ENCODE assay signal across 33 mouse cellular contexts in the genomic region with DNA sequence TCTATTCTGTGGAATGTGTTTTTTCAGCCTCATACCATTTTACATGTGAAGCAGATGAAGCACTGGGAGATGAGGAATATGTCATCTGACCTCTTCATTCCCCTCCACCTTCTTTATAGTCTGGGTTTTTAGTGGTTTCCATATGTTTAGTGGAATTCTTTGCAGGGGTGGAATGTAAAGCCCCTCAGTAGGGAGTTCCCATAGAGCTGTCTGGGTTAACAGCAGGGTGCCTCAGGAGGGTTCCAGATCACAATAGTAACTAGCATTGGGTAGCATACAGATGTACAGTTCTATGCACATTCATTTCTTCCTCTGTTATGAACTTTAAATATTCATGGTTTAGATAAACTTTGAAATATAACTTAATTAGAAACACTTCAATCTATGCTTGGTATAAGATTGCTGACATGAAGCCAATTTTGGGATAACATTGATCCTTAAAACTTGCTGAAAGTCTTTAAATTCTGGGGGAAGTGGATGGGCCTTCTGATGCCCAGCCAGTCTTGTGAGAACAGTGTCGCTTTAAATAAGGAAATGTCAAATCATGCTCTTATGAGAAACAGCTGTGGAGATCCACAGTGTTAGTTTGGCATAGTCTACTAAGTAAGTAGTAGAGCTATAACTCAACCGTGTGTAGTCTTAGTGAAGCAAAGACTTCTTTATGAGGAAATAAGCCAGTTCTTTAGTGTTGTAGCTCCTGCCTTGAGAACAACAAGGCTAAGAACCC.
A peak's percentile ranks its signal among the peaks of the same experiment; 100 is the strongest.
DNase-seq lines count a peak whose midpoint lies in the region; ATAC-seq and TF ChIP-seq lines count a peak whose summit lies in the region.
"Had no signal": no experiment of that assay in that cellular context is flagged by ENCODE, and none has a peak within 500 bp of the region (broad histone marks: within the 10 kb centered on the region; RNA-seq: fewer than 3 reads in every experiment).

No protein-coding gene starts in this region.

- H3K9ac ChIP-seq in embryonic facial prominence, embryonic 11.5 days (replicated peaks; ENCODE audit: low read length): no peak overlapping the region
- no peak overlapping the region for H3K9ac ChIP-seq in lung, embryonic 14.5 days
- H3K9ac ChIP-seq: forebrain, embryonic 15.5 days; limb, embryonic 15.5 days; liver, embryonic 13.5 days; midbrain, embryonic 15.5 days; neural tube, embryonic 15.5 days had no signal

- DNase-seq in embryonic facial prominence, embryonic 11.5 days (ENCODE audit: low spot score): peak; percentile 55
- DNase-seq in embryonic facial prominence, embryonic 10.5 days (ENCODE audit: low spot score): no peak
- DNase-seq in lung, embryonic 14.5 days: peak; percentile 19
- no peak for DNase-seq in lung, postnatal 14 days
- DNase-seq in embryo, embryonic 11.5 days (ENCODE audit: low read depth, low spot score): peak; percentile 17
- DNase-seq in mesoderm, embryonic 11.5 days (ENCODE audit: low read depth, low spot score): peak; percentile 69
- DNase-seq in urinary bladder, postnatal 4 days (ENCODE audit: low spot score in 2 of 2): no peak
- no peak for DNase-seq in thymus, adult 18-20 months
- DNase-seq: adrenal gland, postnatal 25 days; cerebellum, adult 18-20 months; cerebellum, postnatal 10 days; gastrocnemius, adult 2 months; gastrocnemius, postnatal 36 days; heart, adult 18-20 months; kidney, adult 11 months; kidney, postnatal 36 days; liver, embryonic 13.5 days; lung, adult 18-20 months; lung, postnatal 10 days; retina, postnatal 1 day; right cerebral cortex, postnatal 14 days; thymus, postnatal 25 days had no signal

- no peak overlapping the region for H3K4me3 ChIP-seq in embryonic facial prominence, embryonic 11.5 days (ENCODE audit: low read depth, low read length)
- no peak overlapping the region for H3K4me3 ChIP-seq in embryonic facial prominence, embryonic 10.5 days
- no peak overlapping the region for H3K4me3 ChIP-seq in lung, embryonic 14.5 days (ENCODE audit: low read depth, low read length)
- H3K4me3 ChIP-seq: forebrain, embryonic 10.5 days; forebrain, embryonic 15.5 days; gastrocnemius, adult 2 months; layer of hippocampus, adult 2 months; left cerebral cortex, adult 2 months; limb, embryonic 15.5 days; liver, embryonic 13.5 days; midbrain, embryonic 10.5 days; midbrain, embryonic 15.5 days; neural tube, embryonic 15.5 days had no signal

- no peaks in the 10 kb centered on the region for H3K36me3 ChIP-seq in embryonic facial prominence, embryonic 11.5 days (replicated peaks; ENCODE audit: control insufficient read depth, insufficient read depth, low read depth, low read length)
- no peaks in the 10 kb centered on the region for H3K36me3 ChIP-seq in embryonic facial prominence, embryonic 10.5 days (replicated peaks)
- no peaks in the 10 kb centered on the region for H3K36me3 ChIP-seq in lung, embryonic 14.5 days (ENCODE audit: insufficient read depth)
- H3K36me3 ChIP-seq: forebrain, embryonic 10.5 days; forebrain, embryonic 15.5 days; limb, embryonic 15.5 days; liver, embryonic 13.5 days; midbrain, embryonic 10.5 days; midbrain, embryonic 15.5 days; neural tube, embryonic 15.5 days had no signal

- H3K9me3 ChIP-seq in embryonic facial prominence, embryonic 11.5 days (replicated peaks; ENCODE audit: control insufficient read depth, low read length): no peaks in the 10 kb centered on the region
- H3K9me3 ChIP-seq in embryonic facial prominence, embryonic 10.5 days: no peaks in the 10 kb centered on the region
- H3K9me3 ChIP-seq in lung, embryonic 14.5 days (ENCODE audit: low read depth, low read length): no peaks in the 10 kb centered on the region
- H3K9me3 ChIP-seq: forebrain, embryonic 10.5 days; forebrain, embryonic 15.5 days; limb, embryonic 15.5 days; liver, embryonic 13.5 days; midbrain, embryonic 10.5 days; midbrain, embryonic 15.5 days; neural tube, embryonic 15.5 days had no signal

- no peaks in the 10 kb centered on the region for H3K4me1 ChIP-seq in embryonic facial prominence, embryonic 11.5 days (ENCODE audit: control insufficient read depth, insufficient read depth, low read length)
- H3K4me1 ChIP-seq in embryonic facial prominence, embryonic 10.5 days: no peaks in the 10 kb centered on the region
- no peaks in the 10 kb centered on the region for H3K4me1 ChIP-seq in lung, embryonic 14.5 days (ENCODE audit: insufficient read depth)
- H3K4me1 ChIP-seq: forebrain, embryonic 10.5 days; forebrain, embryonic 15.5 days; limb, embryonic 15.5 days; liver, embryonic 13.5 days; midbrain, embryonic 10.5 days; midbrain, embryonic 15.5 days; neural tube, embryonic 15.5 days had no signal

- H3K27me3 ChIP-seq in embryonic facial prominence, embryonic 11.5 days (ENCODE audit: control insufficient read depth, insufficient read depth, low read length): no peaks in the 10 kb centered on the region
- no peaks in the 10 kb centered on the region for H3K27me3 ChIP-seq in embryonic facial prominence, embryonic 10.5 days (replicated peaks; ENCODE audit: low read depth, poor library complexity, severe bottlenecking)
- H3K27me3 ChIP-seq in lung, embryonic 14.5 days (ENCODE audit: insufficient read depth, low read length): no peaks in the 10 kb centered on the region
- H3K27me3 ChIP-seq: forebrain, embryonic 15.5 days; limb, embryonic 15.5 days; liver, embryonic 13.5 days; midbrain, embryonic 15.5 days; neural tube, embryonic 15.5 days; Patski had no signal

- no peak overlapping the region for H3K27ac ChIP-seq in embryonic facial prominence, embryonic 11.5 days (replicated peaks; ENCODE audit: low read depth, low read length)
- no peak overlapping the region for H3K27ac ChIP-seq in embryonic facial prominence, embryonic 10.5 days (replicated peaks)
- H3K27ac ChIP-seq in lung, embryonic 14.5 days (ENCODE audit: low read depth): no peak overlapping the region
- H3K27ac ChIP-seq: forebrain, embryonic 10.5 days; forebrain, embryonic 15.5 days; gastrocnemius, adult 2 months; layer of hippocampus, adult 2 months; left cerebral cortex, adult 2 months; limb, embryonic 15.5 days; liver, embryonic 13.5 days; midbrain, embryonic 10.5 days; midbrain, embryonic 15.5 days; neural tube, embryonic 15.5 days had no signal

- 40% methylated on average over 2 of the region's 2 CpGs for WGBS in embryonic facial prominence, embryonic 11.5 days
- 46% methylated on average over 2 of the region's 2 CpGs for WGBS in embryonic facial prominence, embryonic 10.5 days
- 65% methylated on average over 2 of the region's 2 CpGs for WGBS in lung, embryonic 14.5 days

- no peak for TF ChIP-seq CTCF in lung, embryonic 14.5 days (IDR thresholded peaks at IDR 0.05; ENCODE audit: low read depth)

- no peak overlapping the region for H3K4me2 ChIP-seq in embryonic facial prominence, embryonic 11.5 days (ENCODE audit: low read depth, low read length)
- H3K4me2 ChIP-seq in lung, embryonic 14.5 days: no peak overlapping the region
- H3K4me2 ChIP-seq: forebrain, embryonic 15.5 days; heart, embryonic 11.5 days; limb, embryonic 15.5 days; liver, embryonic 13.5 days; midbrain, embryonic 15.5 days; neural tube, embryonic 15.5 days had no signal

- ATAC-seq in embryonic facial prominence, embryonic 11.5 days (replicated peaks; ENCODE audit: insufficient number of reproducible peaks, low FRiP score, low TSS enrichment, low read depth): no peak
- ATAC-seq in lung, embryonic 14.5 days (ENCODE audit: insufficient read depth): no peak
- ATAC-seq: CD4-positive, CD25-positive, alpha-beta regulatory T cell, adult 4 months; forebrain, embryonic 15.5 days; midbrain, embryonic 15.5 days; Patski had no signal

Comparison
In these comparisons a context has a peak if more than half of its experiments do, and no peak if none do; other contexts are left out.
1. DNase-seq: peak in embryonic facial prominence, embryonic 11.5 days (single experiment), lung, embryonic 14.5 days (single experiment), embryo, embryonic 11.5 days (single experiment) and mesoderm, embryonic 11.5 days (single experiment); none in embryonic facial prominence, embryonic 10.5 days (single experiment), lung, postnatal 14 days (single experiment), urinary bladder, postnatal 4 days (0 of 2) and thymus, adult 18-20 months (0 of 2).